Mouse (Mus musculus) heart, postnatal 0 days (tissue): ENCODE results near the gene Rps6.

Experiments
- CTCF ChIP-seq: IDR thresholded peaks from 2 replicates; pipeline ENCODE4 v1.5.1; 2016; ENCODE audit warnings: antibody characterized with exemption, control low read depth, low read depth
- EP300 ChIP-seq: IDR thresholded peaks from 2 replicates; pipeline ENCODE4 v1.6.1; 2016; ENCODE audit warnings: antibody characterized with exemption, low read depth

GRCm38 (mm10) chr4:86825143-86825542 is 32.1 kb downstream of the Rps6 start:
- no peak for TF ChIP-seq EP300
- TF ChIP-seq CTCF: no peak
